Mouse (Mus musculus): ENCODE data around the gene Pms1.
"Not testable (repeated sequence)": the region's sequence is repeated elsewhere in the genome, so short reads cannot be mapped to it uniquely, and the experiment has no call there.

Gene Pms1

DNA sequence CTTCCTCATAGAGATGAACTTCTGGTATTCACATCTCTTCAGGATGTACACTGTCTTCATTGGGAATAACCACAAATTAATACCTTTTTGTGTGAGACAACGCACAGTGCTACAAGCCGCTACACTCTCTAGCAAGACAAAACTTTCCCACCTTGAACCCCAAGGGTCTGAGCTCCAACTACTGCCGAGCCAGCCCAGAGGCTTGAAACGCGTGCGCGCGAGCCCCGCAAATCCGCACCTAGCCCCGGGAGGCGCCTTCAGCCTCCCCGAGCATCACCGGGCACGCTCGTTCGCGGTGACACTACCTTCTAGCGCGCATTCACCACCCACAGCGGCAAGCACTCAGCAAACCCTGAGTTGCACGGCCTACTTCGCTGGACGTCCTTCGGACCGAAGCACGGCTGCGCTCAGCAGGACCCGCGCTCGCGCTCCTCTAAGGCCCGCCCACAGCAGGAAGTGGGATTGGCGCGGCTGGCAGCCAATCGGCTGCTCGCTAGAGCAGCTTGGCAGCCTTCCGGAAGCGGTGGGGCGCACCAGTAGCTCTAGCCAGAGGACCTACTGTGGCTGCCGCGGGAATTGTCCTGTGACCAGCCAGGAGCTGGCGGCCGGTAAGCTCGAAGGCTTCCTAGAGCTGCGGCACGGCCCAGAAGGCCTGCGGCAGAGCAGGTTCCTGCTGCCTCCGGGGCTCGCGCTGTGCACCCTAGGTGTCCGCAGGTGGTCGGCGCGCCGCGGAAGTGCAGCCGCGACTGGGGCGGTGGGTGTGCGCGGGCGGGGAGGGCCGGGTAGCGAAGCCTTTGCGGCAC, at the start of gene Pms1, which contains the start of the genes Ormdl1 and Gm28778:
TSS of gene Pms1 (minus strand) at position 438 of the 803 bp plus-strand sequence.
TSS of gene Ormdl1 (plus strand) at position 515 of the 803 bp plus-strand sequence.
TSS of gene Gm28778 (plus strand) at position 531 of the 803 bp plus-strand sequence.
- peak; percentile 94 for ATAC-seq (ENCODE audit: insufficient number of reproducible peaks, low FRiP score, low TSS enrichment)

DNA sequence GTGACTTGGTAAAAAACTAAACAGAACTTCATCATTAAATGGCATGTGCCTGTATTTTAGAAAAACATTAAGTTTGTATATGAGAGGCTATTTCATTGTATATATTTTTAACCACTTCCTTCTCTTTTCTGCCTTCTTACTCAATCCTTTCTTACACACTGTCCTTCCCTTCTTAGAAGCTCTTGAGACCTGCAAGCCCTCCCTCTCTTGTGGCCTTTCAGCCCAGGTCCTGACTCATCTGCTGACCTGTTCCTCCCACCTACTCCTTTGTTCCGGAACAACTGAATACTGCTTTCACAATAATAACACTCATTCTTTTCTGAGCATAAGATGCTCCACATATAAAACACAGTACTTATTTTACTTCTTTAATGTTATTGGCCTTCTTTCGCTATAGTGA, 44.3 kb upstream of the Pms1 start:
- ATAC-seq (ENCODE audit: insufficient number of reproducible peaks, low FRiP score, low TSS enrichment): no peak

DNA sequence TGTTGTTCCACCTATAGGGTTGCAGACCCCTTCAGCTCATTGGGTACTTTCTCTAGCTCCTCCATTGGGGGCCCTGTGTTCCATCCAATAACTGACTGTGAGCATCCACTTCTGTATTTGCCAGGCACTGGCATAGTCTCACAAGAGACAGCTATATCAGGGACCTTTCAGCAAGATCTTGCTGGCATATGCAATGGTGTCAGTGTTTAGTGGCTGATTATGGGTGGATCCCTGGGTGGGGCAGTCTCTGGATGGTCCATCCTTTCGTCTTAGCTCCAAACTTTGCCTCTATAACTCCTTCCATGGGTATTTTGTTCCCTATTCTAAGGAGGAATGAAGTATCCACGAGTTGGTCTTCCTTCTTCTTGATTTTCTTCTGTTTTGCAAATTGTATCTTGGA, 40.6 kb upstream of the Pms1 start:
- not testable (repeated sequence) for ATAC-seq (ENCODE audit: insufficient number of reproducible peaks, low FRiP score, low TSS enrichment)

DNA sequence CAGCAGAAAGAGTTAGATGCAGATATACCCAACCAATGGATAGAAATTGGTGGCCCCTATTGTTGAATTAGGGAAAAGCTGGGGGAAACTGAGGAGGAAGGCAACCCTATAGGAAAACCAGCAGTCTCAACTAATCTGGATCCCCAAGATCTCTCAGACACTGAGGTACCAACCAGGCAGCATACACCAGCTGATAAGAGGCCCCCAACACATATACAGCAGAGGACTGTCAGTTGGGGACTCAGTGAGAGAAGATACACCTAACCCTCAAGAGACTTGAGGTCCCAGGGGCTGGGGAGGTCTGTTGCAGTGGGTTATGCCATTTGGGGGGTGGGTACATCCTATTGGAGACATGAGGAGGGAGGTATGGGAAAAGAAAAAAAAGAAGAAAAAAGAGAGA, 38.6 kb upstream of the Pms1 start:
- ATAC-seq (ENCODE audit: insufficient number of reproducible peaks, low FRiP score, low TSS enrichment): no peak

DNA sequence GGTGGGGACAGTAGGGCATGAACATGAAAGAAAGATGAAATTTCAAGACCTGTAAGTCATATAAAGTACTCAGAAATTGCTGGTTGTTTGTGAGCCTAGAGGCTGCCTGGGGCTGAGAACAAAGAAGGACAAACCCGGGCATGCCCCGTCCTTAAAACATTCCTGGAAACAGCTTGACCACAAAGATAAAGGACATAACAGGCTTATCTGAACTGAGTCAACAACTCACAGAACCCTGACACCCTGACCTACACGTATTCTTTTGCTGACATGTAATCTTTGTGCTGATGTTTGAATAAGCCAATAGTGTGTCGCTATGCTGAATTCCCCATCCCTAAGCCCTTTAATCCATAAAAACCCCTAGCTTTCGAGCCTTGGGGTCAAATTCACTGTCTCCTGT, 36.7 kb upstream of the Pms1 start:
- ATAC-seq (ENCODE audit: insufficient number of reproducible peaks, low FRiP score, low TSS enrichment): not testable (repeated sequence)

DNA sequence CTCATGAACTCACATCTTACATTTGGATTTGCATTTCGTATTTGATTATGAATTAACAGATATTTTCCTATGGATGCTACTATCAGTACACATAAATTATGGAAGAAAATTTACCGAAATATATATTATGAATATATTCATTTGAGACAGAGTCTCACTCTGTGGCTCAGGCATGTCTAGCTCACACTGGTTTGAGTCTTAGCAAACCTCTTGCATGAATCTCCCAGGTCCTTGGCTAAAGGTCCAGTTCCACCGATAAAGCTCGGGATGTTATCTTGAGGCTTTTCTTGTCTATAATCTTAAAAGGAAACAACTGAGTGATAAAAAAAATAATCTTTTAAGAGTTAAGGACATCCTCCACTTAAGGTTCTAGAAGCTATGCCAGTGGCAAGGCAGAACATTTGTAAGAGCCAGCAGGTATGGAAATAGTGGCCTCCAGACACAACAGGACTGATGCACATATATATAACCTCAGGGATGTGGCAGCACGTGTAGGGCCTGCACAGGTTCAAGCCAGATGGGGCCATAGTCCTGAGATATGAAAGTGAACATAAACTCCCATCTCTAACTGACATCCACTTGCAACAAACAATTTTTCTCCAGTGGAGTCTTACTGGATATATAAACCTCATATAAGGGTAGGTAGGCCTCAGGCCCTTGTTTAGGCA, 28.1 kb upstream of the Pms1 start:
- ATAC-seq (ENCODE audit: insufficient number of reproducible peaks, low FRiP score, low TSS enrichment): no peak

DNA sequence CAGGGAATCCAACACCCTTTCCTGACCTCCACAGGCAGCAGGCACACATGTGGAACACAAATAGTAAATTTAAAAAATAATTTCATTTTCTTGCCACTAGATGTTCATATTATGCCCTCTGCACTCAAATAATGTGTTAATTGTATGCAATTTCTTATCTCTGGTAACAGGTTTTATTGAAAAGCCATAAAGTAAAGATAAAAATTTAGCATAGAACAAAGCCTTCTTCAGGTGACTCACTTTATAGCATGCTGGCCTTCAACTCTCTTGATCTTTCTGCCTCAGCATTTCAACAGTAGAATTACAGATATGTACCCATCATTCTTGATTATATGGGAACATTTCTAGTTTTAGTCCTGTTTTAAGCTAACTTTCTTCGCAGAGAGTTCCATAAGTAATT, 27.5 kb upstream of the Pms1 start:
- no peak for ATAC-seq (ENCODE audit: insufficient number of reproducible peaks, low FRiP score, low TSS enrichment)

DNA sequence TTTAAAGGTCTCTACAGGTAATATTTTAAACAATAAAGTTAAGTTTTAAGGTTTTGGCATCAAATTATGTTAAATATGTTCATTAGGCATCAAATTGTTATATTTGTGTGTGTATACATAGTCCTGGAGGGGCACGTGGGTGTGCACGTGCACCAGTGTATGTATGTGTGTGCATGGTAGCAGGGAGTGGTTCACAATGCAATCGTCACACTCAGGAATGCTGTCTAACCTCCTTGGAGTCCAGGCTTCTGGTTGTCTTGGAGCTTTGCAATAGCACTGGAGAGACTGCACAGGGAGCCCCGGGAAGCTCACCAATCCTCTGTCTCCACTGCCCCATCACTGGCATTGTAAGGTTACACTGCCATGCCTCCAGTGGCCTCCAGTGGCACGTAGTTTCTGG, 26.4 kb upstream of the Pms1 start:
- ATAC-seq (ENCODE audit: insufficient number of reproducible peaks, low FRiP score, low TSS enrichment): no peak

DNA sequence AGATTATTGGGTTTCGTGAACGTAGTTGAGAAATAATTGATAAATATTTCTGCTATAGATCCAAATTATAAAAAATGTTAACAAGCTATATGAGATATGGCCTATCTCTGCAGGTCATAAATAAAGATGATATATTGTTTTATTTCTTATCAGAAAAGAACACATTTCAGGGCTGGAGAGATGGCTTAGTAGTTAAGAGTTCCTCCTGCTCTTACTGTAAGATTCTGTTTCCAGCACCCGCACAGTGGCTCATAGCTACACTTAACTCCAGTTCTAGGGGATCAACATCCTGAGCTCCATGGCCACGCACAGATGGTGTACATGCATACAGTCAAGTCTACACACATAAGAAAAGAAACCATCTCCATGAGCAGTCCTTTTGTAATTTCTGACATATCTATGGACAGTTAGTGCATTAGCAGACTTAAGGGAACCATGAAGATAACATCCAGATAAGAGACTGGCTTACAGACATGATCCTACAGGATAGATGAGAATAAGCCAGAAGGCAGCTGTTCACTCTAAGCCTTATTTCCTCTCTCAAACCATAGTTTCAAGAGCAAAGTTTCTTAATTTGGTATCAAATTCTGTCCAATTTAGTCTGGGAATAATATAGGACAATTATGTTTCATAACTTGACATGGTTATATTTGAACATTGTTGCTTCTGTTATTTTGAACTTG, 25.0 kb upstream of the Pms1 start:
- ATAC-seq (ENCODE audit: insufficient number of reproducible peaks, low FRiP score, low TSS enrichment): no peak

DNA sequence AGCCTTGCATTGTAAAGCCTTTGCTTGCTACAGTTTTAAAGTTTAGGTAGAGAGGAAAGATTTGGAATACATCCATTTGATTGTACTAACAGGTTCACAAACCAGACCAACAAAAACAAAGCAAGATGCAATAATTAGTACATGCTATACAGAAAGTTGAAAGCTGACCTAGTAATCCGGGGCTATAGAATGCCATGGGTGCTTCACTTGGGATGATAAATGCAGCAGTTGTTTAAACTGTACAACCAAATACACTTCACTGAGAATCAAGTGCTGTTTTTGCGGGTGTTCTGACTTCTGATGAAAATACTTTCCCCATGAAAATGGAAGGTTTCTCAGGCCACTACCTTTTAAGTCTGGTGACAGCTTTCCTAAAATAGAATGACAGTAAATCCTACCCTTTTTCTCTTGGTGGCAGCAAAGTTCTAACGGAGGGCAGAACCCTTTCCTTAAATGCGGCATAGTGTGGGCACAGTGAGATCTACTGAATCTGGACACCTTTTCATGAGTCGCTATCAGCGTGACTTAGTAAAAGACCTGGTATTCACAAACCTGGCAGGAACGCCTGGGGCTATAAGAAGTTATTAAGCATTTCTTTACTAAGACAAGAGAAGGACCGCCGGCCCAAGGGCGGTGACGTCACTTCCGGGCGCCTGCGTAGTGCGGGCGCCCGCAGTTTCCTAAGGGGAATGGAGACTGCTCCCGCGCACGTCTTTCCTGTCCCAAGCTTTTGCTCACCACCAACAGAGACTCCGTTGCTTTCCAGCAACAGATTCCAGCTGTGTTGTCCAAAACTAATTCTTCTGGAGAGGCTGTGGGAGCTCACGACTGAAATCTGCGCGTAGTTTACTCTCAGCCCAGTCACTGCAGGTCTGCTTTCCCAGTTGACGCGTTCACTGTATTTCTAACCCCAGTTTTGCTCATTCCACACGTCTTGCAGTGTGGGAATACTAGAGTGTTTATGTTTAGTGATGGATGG, 16.5 kb upstream of the Pms1 start, which contains the start of gene Osgepl1:
TSS of gene Osgepl1 (plus strand) at position 636 of the 979 bp plus-strand sequence.
- ATAC-seq (ENCODE audit: insufficient number of reproducible peaks, low FRiP score, low TSS enrichment): peak; percentile 92

DNA sequence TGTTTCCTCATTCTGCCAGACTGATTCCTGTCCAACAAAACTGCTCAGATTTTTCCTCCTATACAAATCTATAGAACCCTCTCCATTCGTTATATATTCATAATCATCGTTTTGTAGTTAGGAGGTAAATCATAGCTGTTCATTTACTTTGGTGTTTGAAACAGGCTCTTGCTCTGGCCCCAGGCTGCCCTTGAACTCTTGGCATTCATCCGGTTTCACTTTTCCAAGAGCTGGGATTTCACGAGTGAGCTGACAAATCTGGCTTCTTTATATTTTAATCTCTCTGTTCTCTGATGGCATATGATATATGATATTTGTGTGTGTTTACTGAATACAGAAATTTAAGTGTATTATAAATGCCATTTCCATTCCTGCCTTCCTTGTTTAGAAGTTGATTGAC, 3.7 kb upstream of the Pms1 start:
- ATAC-seq (ENCODE audit: insufficient number of reproducible peaks, low FRiP score, low TSS enrichment): no peak

DNA sequence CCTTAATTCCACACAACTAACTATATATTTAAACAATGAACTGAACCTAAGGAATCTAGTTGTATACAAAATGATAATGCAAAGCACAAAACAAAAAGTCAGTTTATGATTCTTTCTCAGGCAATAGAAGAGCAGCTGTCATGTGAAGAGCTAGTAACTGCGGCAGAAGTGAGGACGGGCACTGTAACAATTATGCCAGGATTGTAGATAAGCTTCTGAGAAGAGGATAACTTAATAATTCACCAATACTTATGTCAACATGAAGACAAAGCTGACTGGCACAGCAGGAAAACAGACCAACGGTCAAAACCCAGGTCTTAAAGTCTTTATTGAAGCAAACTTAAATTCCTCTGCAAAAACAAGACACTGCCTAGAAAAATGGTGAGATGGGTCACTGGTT, 5.6 kb downstream of the Pms1 start:
- no peak for ATAC-seq (ENCODE audit: insufficient number of reproducible peaks, low FRiP score, low TSS enrichment)

DNA sequence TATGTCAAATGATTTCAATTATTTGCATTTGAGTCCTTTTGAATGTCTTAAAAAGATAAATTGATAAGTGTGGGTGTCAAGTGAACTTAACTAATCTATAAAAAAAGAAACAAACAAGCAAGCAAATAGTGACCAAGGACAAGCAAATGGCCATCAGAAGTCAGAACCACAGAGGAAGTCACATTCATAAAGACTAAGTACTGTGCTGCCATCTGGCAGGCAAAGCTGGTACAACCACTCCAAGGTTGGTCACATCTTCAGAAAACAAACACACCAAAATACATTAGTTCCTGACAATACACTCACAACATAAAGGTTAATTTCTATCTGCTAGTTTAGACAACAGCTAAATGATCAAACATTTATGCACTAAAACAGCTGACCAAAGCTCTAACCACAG, 24.2 kb downstream of the Pms1 start:
- ATAC-seq (ENCODE audit: insufficient number of reproducible peaks, low FRiP score, low TSS enrichment): peak; percentile 91

DNA sequence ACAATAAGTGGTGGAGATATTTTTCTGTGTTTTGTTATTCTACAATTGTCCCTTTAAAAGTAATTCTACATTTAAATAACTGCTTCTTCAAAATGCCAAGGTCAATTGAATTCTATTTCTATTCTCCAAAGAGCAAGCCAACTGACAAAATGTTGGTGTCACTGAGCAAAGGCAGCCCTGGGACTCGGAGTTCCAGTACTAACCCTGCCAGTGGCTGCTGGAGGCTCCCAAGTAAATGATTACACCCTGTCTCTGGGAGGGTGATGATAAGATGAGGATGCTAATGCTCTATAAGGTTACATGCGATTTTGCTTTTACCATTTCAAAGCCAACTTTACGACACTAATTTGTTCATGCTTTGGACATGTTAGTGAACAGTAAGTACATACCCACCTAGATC, 26.9 kb downstream of the Pms1 start:
- no peak for ATAC-seq (ENCODE audit: insufficient number of reproducible peaks, low FRiP score, low TSS enrichment)

DNA sequence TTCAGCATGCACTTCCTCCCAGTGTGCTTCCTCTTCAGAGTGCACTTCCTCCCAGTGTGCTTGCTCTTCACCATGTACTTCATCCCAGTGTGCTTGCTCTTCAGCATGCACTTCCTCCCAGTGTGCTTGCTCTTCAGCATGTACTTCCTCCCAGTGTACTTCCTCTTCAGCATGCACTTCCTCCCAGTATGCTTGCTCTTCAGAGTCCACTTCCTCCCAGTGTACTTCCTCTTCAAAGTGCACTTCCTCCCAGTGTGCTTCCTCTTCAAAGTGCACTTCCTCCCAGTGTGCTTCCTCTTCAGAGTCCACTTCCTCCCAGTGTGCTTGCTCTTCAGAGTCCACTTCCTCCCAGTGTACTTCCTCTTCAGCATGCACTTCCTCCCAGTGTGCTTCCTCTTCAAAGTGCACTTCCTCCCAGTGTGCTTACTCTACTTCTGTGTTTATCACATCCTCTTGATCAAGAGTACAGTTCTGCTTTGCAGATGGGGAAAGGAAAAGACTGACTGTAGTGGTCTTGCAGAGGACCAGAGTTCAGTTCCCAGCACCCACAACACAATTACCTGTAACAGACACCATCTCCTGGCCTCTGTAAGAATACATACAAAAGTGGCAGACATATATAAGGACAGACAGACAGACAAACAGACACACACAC, 31.7 kb downstream of the Pms1 start:
- not testable (repeated sequence) for ATAC-seq (ENCODE audit: insufficient number of reproducible peaks, low FRiP score, low TSS enrichment)

DNA sequence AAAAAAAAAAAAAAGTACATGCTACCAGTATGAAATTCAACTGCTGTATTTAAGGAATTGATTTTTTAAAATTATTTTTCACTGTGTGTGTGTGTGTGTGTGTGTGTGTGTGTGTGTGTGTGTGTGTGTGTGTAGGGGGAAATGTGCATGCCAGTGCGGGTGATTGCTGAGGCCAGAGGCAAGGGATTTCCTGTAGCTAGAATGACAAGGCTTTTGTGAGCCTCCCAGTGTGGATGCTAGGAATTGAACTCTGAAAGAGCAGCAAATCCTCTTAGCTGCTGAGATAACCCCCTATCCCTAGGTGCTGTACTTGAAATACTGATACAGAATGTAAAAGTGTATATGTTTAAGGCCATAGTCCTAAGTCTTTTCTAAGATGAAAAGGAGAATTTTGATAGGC, 70.8 kb downstream of the Pms1 start:
- no peak for ATAC-seq (ENCODE audit: insufficient number of reproducible peaks, low FRiP score, low TSS enrichment)

DNA sequence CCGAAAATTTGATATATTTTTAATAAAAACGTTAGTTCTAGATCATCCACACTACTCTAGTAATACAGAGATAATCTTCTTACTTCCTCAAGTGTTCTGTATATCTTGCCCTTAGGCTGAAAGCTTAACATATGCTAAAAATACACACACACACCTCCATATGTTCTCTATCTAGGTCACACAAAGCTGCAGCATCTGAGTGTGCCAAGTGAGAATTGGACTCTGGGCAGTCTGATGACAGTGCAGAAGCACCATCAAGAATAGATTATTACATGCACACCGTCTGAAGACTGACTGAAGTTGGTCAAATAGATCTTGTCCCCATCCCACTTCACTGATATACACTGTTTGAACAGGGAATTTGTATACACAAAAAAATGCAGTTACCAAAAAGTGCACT, 71.2 kb downstream of the Pms1 start:
- peak; percentile 98 for ATAC-seq (ENCODE audit: insufficient number of reproducible peaks, low FRiP score, low TSS enrichment)

DNA sequence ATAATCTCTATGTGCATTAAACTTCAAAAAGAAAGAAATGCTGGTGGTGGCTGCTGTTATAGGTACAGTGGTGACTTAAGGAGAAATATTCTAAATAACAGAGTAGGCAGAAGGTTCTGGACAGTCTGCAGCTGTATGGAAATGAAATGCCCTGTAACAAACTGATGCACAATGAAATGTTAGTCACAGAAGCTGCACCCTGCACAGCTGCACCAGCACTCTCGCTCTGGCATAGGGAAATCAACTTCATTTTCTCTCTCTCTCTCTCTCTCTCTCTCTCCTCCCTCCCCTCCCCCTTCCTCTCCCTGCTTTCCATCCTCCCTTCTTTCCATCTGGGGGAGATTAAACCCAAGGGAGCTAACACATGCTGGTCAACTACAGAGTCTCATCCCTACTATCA, 72.0 kb downstream of the Pms1 start:
- no peak; the same call in 1 of the 2 replicates for ATAC-seq (ENCODE audit: insufficient number of reproducible peaks, low FRiP score, low TSS enrichment)

DNA sequence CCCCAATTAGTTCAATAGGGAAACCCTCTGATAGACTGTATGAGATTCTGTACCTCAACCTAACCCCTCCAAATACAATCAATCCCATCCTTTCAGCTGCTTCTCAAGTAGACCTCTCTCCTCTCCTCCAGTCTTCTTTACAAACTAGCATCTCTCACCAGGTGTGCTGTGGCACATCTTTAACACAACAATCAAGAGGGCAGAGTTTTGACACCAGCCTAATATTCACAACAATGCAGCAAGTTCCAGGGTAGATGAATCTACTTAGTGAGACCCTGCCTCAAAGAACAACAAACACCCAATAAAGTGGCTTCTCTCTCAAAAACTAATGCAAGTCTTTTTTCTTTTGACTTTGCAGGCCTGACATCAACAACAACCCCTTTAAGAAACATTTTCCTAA, 86.7 kb downstream of the Pms1 start:
- ATAC-seq (ENCODE audit: insufficient number of reproducible peaks, low FRiP score, low TSS enrichment): no peak

Measured in cerebellum, adult (tissue).